Mouse (Mus musculus): Measurements from ENCODE around the gene Dnah10.

Dnah10 gene

GRCm38 (mm10) chr5:124812466-124812865 lies 87.6 kb downstream of the Dnah10 start:
- no peak for DNase-seq (ENCODE audit: low spot score in 2 of 2)

GRCm38 (mm10) chr5:124814797-124815196 lies 89.9 kb downstream of the Dnah10 start:
- no peak for DNase-seq (ENCODE audit: low spot score in 2 of 2)

- DNase-seq (ENCODE audit: low spot score in 2 of 2): no peak
Observed at GRCm38 (mm10) chr5:124817050-124817449, 92.2 kb downstream of the Dnah10 start.

GRCm38 (mm10) chr5:124822128-124822894 lies 97.4 kb downstream of the Dnah10 start:
- DNase-seq (ENCODE audit: low spot score in 2 of 2): no peak

- DNase-seq (ENCODE audit: low spot score in 2 of 2): no peak
Observed at GRCm38 (mm10) chr5:124830331-124830730, 105.4 kb downstream of the Dnah10 start.

GRCm38 (mm10) chr5:124835218-124835617 lies 110.3 kb downstream of the Dnah10 start:
- DNase-seq (ENCODE audit: low spot score in 2 of 2): no peak

- DNase-seq (ENCODE audit: low spot score in 2 of 2): no peak
Observed at GRCm38 (mm10) chr5:124836075-124836474, 111.2 kb downstream of the Dnah10 start.

- no peak for DNase-seq (ENCODE audit: low spot score in 2 of 2)
Observed at GRCm38 (mm10) chr5:124836621-124837020, 111.7 kb downstream of the Dnah10 start.

- no peak for DNase-seq (ENCODE audit: low spot score in 2 of 2)
Observed at GRCm38 (mm10) chr5:124840202-124840601, 115.3 kb downstream of the Dnah10 start.

GRCm38 (mm10) chr5:124840669-124841068 lies 115.8 kb downstream of the Dnah10 start:
- no peak for DNase-seq (ENCODE audit: low spot score in 2 of 2)

- no peak for DNase-seq (ENCODE audit: low spot score in 2 of 2)
Observed at GRCm38 (mm10) chr5:124843386-124843785, 118.5 kb downstream of the Dnah10 start.

- DNase-seq (ENCODE audit: low spot score in 2 of 2): no peak
Observed at GRCm38 (mm10) chr5:124844929-124845328, 120.0 kb downstream of the Dnah10 start.

GRCm38 (mm10) chr5:124847014-124847413 lies 122.1 kb downstream of the Dnah10 start:
- DNase-seq (ENCODE audit: low spot score in 2 of 2): no peak

- DNase-seq (ENCODE audit: low spot score in 2 of 2): no peak
Observed at GRCm38 (mm10) chr5:124848994-124849393, 124.1 kb downstream of the Dnah10 start.

- no peak for DNase-seq (ENCODE audit: low spot score in 2 of 2)
Observed at GRCm38 (mm10) chr5:124851572-124851971, 126.7 kb downstream of the Dnah10 start.

- no peak for DNase-seq (ENCODE audit: low spot score in 2 of 2)
Observed at GRCm38 (mm10) chr5:124852294-124852693, 127.4 kb downstream of the Dnah10 start.

GRCm38 (mm10) chr5:124853079-124853478 lies 128.2 kb downstream of the Dnah10 start:
- no peak for DNase-seq (ENCODE audit: low spot score in 2 of 2)

- no peak for DNase-seq (ENCODE audit: low spot score in 2 of 2)
Observed at GRCm38 (mm10) chr5:124854202-124854601, 129.3 kb downstream of the Dnah10 start.

- no peak for DNase-seq (ENCODE audit: low spot score in 2 of 2)
Observed at GRCm38 (mm10) chr5:124860013-124860412, 135.1 kb downstream of the Dnah10 start.

- DNase-seq (ENCODE audit: low spot score in 2 of 2): peak; percentile 71 to 72
Observed at GRCm38 (mm10) chr5:124861463-124861862, 136.6 kb downstream of the Dnah10 start.

- DNase-seq (ENCODE audit: low spot score in 2 of 2): peak; percentile 92 to 97
Observed at GRCm38 (mm10) chr5:124862013-124862866, 137.4 kb downstream of the Dnah10 start, which contains the start of the genes Ccdc92 and Zfp664. Ccdc92 (minus strand) TSS chr5:124862424. Zfp664 (plus strand) TSS chr5:124862691.

GRCm38 (mm10) chr5:124862871-124863741 lies 138.2 kb downstream of the Dnah10 start:
- DNase-seq (ENCODE audit: low spot score in 2 of 2): peak; percentile 13 to 27
